Mouse (Mus musculus) midbrain, embryonic 15.5 days (tissue): ENCODE data around the gene Cts3. TPM values are rescaled to one million over a fixed set of nuclear protein-coding genes. Genes with fewer than 3 reads are reported as not detected.
"Not testable (repeated sequence)": the region's sequence is repeated elsewhere in the genome, so short reads cannot be mapped to it uniquely, and the experiment has no call there.

Source experiments
- ATAC-seq: fragments of 200-750 bp; cut with Nextera tagmentation; replicated peaks from 2 replicates; pipeline ENCODE4 v1.8.0; 2017; ENCODE audit warnings: moderate TSS enrichment
- H3K27ac ChIP-seq: fragments of 300-500 bp; sonication (generic); 2 replicates; pipeline ENCODE4 v1.5.1; 2015; ENCODE audit warnings: mild to moderate bottlenecking, inconsistent platforms
- H3K27me3 ChIP-seq: fragments of 300-500 bp; sonication (generic); replicated peaks from 2 replicates; pipeline ENCODE4 v1.6.1; 2015; ENCODE audit warnings: inconsistent platforms
- H3K36me3 ChIP-seq: fragments of 300-500 bp; sonication (generic); replicated peaks from 2 replicates; pipeline ENCODE4 v1.6.1; 2015; ENCODE audit warnings: inconsistent platforms
- H3K4me1 ChIP-seq: fragments of 300-500 bp; sonication (generic); 2 replicates; pipeline ENCODE4 v1.6.1; 2015; ENCODE audit warnings: inconsistent platforms
- H3K4me2 ChIP-seq: fragments of 300-500 bp; sonication (generic); 2 replicates; pipeline ENCODE4 v1.6.1; 2015; ENCODE audit warnings: inconsistent platforms, mild to moderate bottlenecking, moderate library complexity
- H3K4me3 ChIP-seq: fragments of 300-500 bp; sonication (generic); 2 replicates; pipeline ENCODE4 v1.5.1; 2015; ENCODE audit warnings: mild to moderate bottlenecking, inconsistent platforms
- H3K9ac ChIP-seq: fragments of 300-500 bp; sonication (generic); 2 replicates; pipeline ENCODE4 v1.6.1; 2015; ENCODE audit warnings: mild to moderate bottlenecking, inconsistent platforms
- H3K9me3 ChIP-seq: fragments of 300-500 bp; sonication (generic); 2 replicates; pipeline ENCODE4 v1.6.1; 2016; ENCODE audit warnings: inconsistent platforms
- WGBS: fragments of 180-500 bp; shearing (Covaris S2); methylation state at CpG from one replicate; pipeline ENCODE4 v1.1.7; 2015; ENCODE audit warnings: mixed read lengths; 5-methylcytosine and 5-hydroxymethylcytosine counted together
- polyA plus RNA-seq: library from polyadenylated mRNA; unstranded; fragments of >200 nt; fragmentation: Nextera tagmentation; extraction: Ambion mirVana; gene quantifications from 2 replicates; pipeline ENCODE4 v1.2.1, GENCODE M21; 2015

Gene Cts3
- not detected in 2 replicates for polyA plus RNA-seq

DNA sequence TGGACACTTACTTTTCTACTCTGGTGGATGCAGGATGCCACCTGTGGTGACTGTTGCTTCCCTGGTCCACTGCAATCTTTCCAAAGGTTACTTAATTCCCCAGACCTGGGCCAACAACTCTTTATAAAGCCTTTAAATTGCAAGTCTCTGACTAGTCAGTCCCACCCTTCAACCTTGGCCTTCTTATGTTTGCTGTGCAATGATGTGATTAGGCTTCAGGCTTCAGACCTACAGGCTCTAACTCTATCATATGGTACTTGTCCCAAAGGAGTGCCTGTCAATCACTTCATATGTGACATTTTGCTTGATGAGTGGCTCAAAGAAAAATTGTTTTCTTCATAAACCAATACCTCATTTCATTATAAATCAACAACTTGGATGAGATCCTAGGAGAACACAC lies at the start of gene Cts3:
Gene Cts3, minus strand, starts transcription at position 101 of the 400 bp plus-strand sequence.
- no peak within 1 kb of the TSS for H3K9ac ChIP-seq
- H3K27me3 ChIP-seq, result no peaks in the 10 kb centered on the region
- no peak for ATAC-seq
- H3K4me3 ChIP-seq, result no peak within 1 kb of the TSS
- no peaks in the 10 kb centered on the region for H3K36me3 ChIP-seq
- H3K4me2 ChIP-seq, result no peak within 1 kb of the TSS
- no peak within 1 kb of the TSS for H3K27ac ChIP-seq
- no peaks in the 10 kb centered on the region for H3K4me1 ChIP-seq
- H3K9me3 ChIP-seq, result peaks cover 28% of the 10 kb centered on the region; the same call in 1 of the 2 replicates

DNA sequence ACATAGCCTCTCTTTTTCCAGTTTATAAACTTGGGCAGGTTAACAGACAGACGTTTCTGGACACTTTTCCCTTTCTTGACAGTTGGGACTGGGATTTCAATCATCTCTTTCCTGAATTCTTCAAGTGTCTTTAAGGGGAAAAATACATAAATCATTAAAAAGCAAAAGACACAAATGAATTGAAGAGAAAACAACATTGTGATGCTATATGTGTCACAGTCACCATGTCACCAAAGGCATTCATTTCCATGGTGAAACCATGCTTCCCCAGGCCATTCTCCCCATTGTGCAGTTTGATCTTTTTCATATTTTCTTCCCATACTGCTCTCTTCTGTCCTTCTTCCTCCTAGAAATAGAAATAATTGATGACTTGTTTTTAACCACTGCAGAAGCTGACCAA lies 1.9 kb downstream of the Cts3 start, which contains the start of gene Gm49352:
Gene Gm49352, minus strand, starts transcription at position 101 of the 400 bp plus-strand sequence.
- not testable (repeated sequence) for H3K27ac ChIP-seq, H3K4me1 ChIP-seq, ATAC-seq, H3K4me3 ChIP-seq, H3K36me3 ChIP-seq, H3K27me3 ChIP-seq, H3K4me2 ChIP-seq, H3K9ac ChIP-seq
- WGBS, result 34% methylated on average over 1 of the region's 1 CpGs
- H3K9me3 ChIP-seq, result peaks cover 24% of the 10 kb centered on the region; the same call in 1 of the 2 replicates

DNA sequence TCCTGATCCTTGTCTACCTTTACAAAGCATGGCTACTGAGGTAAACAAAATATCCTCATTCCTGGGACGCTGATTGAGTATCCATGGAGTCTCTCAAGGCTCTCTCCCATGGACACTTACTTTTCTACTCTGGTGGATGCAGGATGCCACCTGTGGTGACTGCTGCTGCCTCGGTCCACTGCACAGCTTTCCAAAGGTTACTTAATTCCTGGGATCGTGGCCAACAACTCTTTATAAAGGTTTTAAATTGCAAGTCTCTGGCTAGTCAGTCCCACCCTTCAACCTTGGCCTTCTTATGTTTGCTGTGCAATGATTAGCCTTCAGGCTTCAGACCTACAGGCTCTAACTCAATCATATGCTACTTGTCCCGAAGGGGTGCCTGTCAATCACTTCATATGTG lies 28.3 kb downstream of the Cts3 start, which contains the start of gene Ctsm:
Gene Ctsm, minus strand, starts transcription at position 209 of the 400 bp plus-strand sequence.
- no peaks in the 10 kb centered on the region for H3K27me3 ChIP-seq
- no peak within 1 kb of the TSS for H3K4me3 ChIP-seq
- H3K4me1 ChIP-seq, result no peaks in the 10 kb centered on the region
- peaks cover 30% of the 10 kb centered on the region for H3K9me3 ChIP-seq
- no peak for ATAC-seq
- H3K4me2 ChIP-seq, result no peak within 1 kb of the TSS
- no peaks in the 10 kb centered on the region for H3K36me3 ChIP-seq
- no peak within 1 kb of the TSS for H3K9ac ChIP-seq
- no peak within 1 kb of the TSS for H3K27ac ChIP-seq
- 70% methylated on average over 4 of the region's 4 CpGs for WGBS

Other genes with a start within 250 kb of the Cts3 start
- not detected in 2 replicates for gene Cts7, start 211.9 kb downstream of the Cts3 start, polyA plus RNA-seq
- gene Ctsm, start 28.3 kb downstream of the Cts3 start, polyA plus RNA-seq, result not detected in 2 replicates
- gene Gm49352, start 2.0 kb downstream of the Cts3 start, polyA plus RNA-seq, result not detected in 2 replicates